Mouse (Mus musculus): ENCODE measurements around the gene Gdpd4. TPM values are rescaled to one million over a fixed set of nuclear protein-coding genes. Genes with fewer than 3 reads are reported as not detected.
A peak's percentile ranks its signal among the peaks of the same experiment; 100 is the strongest.

Gdpd4 gene
- polyA plus RNA-seq, 1 experiment from 2014 or later = not detected

DNA sequence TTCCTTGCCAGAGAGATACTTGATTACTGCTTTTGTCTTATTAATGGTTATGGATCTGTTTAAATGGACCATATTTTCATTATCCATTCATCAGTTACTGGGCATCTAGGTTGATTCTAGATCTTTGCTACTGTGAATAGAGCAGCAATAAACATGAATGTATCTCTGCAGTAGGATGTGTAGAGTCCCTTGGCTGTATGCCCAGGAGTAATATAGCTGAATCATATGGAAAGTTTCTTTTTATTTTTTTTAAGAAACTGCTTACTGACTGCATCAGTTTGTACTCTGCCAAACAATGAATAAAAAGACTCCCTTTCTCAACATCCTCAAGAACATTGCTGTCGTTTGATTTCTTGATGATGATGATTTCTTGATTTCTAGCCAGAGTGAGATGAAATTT, 6.1 kb downstream of the Gdpd4 start:
- DNase-seq (no peak), ATAC-seq (no peak)
- Histone ChIP-seq H3K27ac (ENCODE audit: low read depth) (no peak overlapping the region), H3K4me1 (ENCODE audit: insufficient read depth) (no peaks in the 10 kb centered on the region), H3K9me3 (ENCODE audit: low read length) (no peaks in the 10 kb centered on the region), H3K4me2 (ENCODE audit: low read depth, low read length) (no peak overlapping the region), H3K36me3 (replicated peaks; ENCODE audit: insufficient read depth, low read length) (no peaks in the 10 kb centered on the region), H3K9ac (replicated peaks) (no peak overlapping the region), H3K4me3 (ENCODE audit: low read depth, low read length) (no peak overlapping the region), H3K27me3 (ENCODE audit: insufficient read depth, low read length) (no peaks in the 10 kb centered on the region)
- no peak for TF ChIP-seq CTCF (IDR thresholded peaks at IDR 0.05; ENCODE audit: low read depth)
- no peak for TF ChIP-seq EP300 (IDR thresholded peaks at IDR 0.05; ENCODE audit: low read depth)
- 71% methylated on average over 1 of the region's 1 CpGs for WGBS (ENCODE audit: insufficient replicate concordance)

GRCm38 (mm10) chr7:97926978-97927377, 7.2 kb downstream of the Gdpd4 start:
- H3K27me3 ChIP-seq (ENCODE audit: insufficient read depth, low read length) = no peaks in the 10 kb centered on the region
- 82% methylated on average over 5 of the region's 5 CpGs for WGBS (ENCODE audit: insufficient replicate concordance)
- no peaks in the 10 kb centered on the region for H3K4me1 ChIP-seq (ENCODE audit: insufficient read depth)
- no peak overlapping the region for H3K4me2 ChIP-seq (ENCODE audit: low read depth, low read length)
- ATAC-seq (no peak), DNase-seq (no peak)
- TF ChIP-seq CTCF (IDR thresholded peaks at IDR 0.05; ENCODE audit: low read depth) (no peak), EP300 (IDR thresholded peaks at IDR 0.05; ENCODE audit: low read depth) (no peak)
- H3K36me3 ChIP-seq (replicated peaks; ENCODE audit: insufficient read depth, low read length) = no peaks in the 10 kb centered on the region
- no peaks in the 10 kb centered on the region for H3K9me3 ChIP-seq (ENCODE audit: low read length)
- H3K4me3 ChIP-seq (ENCODE audit: low read depth, low read length) = no peak overlapping the region
- no peak overlapping the region for H3K9ac ChIP-seq (replicated peaks)
- no peak overlapping the region for H3K27ac ChIP-seq (ENCODE audit: low read depth)

DNA sequence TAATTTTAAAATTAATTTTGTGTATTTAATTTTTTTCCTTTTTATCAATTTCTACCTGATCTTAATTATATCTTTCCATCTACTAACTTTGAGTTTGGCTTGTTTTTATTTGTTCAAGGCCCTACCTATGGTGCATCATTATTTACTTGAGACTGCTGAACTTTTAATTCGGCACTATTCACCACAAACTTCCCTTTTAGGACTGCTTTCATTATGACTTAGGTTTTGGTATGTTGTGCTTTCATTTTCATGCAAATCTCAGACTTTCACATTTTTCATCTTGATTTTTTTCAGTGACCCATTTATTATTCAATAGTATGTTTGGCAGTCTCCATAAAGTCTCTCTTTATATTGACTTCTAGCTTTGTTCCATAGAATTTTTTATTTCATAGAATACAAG, 24.7 kb downstream of the Gdpd4 start:
- no peak for TF ChIP-seq CTCF (IDR thresholded peaks at IDR 0.05; ENCODE audit: low read depth)
- no peak for TF ChIP-seq EP300 (IDR thresholded peaks at IDR 0.05; ENCODE audit: low read depth)
- no peaks in the 10 kb centered on the region for H3K36me3 ChIP-seq (replicated peaks; ENCODE audit: insufficient read depth, low read length)
- no peaks in the 10 kb centered on the region for H3K4me1 ChIP-seq (ENCODE audit: insufficient read depth)
- H3K9me3 ChIP-seq (ENCODE audit: low read length) = no peaks in the 10 kb centered on the region
- ATAC-seq = no peak
- H3K4me3 ChIP-seq (ENCODE audit: low read depth, low read length) = no peak overlapping the region
- WGBS (ENCODE audit: insufficient replicate concordance) = 64% methylated on average over 1 of the region's 1 CpGs
- H3K27me3 ChIP-seq (ENCODE audit: insufficient read depth, low read length) = no peaks in the 10 kb centered on the region
- no peak overlapping the region for H3K4me2 ChIP-seq (ENCODE audit: low read depth, low read length)
- DNase-seq = no peak
- H3K27ac ChIP-seq (ENCODE audit: low read depth) = no peak overlapping the region
- H3K9ac ChIP-seq (replicated peaks) = no peak overlapping the region

DNA sequence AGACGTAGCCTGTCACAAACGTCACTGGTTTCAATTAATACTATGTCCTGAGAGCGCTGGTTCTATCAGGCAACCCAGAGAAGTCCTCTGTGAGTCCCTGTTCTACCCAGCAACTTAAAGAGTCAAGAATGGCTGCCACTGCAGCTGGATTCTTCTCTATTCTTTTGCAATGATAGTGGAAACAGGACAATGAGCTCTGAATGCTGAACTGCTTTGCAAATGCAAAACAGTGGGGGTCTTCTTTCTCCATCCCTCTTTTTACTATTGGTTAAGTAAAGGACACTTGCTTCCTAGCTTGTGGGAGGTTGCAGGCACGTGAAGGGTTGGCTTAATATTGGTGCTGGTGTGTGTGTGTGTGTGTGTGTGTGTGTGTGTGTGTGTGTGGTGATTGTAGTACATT, 52.7 kb downstream of the Gdpd4 start:
- WGBS (ENCODE audit: insufficient replicate concordance) = 43% methylated on average over 4 of the region's 4 CpGs
- ATAC-seq = no peak
- Histone ChIP-seq H3K36me3 (replicated peaks; ENCODE audit: insufficient read depth, low read length) (no peaks in the 10 kb centered on the region), H3K4me3 (ENCODE audit: low read depth, low read length) (no peak overlapping the region), H3K27ac (ENCODE audit: low read depth) (no peak overlapping the region), H3K9me3 (ENCODE audit: low read length) (no peaks in the 10 kb centered on the region), H3K9ac (replicated peaks) (no peak overlapping the region), H3K4me1 (ENCODE audit: insufficient read depth) (no peaks in the 10 kb centered on the region), H3K4me2 (ENCODE audit: low read depth, low read length) (no peak overlapping the region), H3K27me3 (ENCODE audit: insufficient read depth, low read length) (no peaks in the 10 kb centered on the region)
- TF ChIP-seq CTCF (IDR thresholded peaks at IDR 0.05; ENCODE audit: low read depth) = no peak
- no peak for TF ChIP-seq EP300 (IDR thresholded peaks at IDR 0.05; ENCODE audit: low read depth)
- DNase-seq = no peak

DNA sequence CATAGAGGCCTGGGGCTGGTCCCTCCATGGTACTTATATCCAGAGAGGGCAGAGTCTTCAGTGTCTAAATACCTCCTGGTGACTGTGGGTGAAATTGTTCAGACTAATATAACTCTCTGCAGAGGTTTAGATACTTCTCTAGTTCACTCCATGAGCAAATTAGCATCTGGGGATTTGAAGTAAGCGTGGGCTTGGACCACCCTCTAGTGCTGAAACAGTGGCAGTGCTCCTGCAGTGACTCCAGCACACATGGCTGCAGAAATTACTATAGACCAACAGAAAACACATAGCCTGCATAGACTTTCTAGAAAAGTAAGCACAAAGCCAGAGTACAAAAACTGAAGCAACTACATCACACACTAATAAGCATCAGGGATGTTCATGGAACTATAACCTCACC, 57.7 kb downstream of the Gdpd4 start:
- H3K4me3 ChIP-seq (ENCODE audit: low read depth, low read length) = no peak overlapping the region
- WGBS (ENCODE audit: insufficient replicate concordance) = 32% methylated on average over 1 of the region's 1 CpGs
- peak; percentile 42 for DNase-seq
- H3K9me3 ChIP-seq (ENCODE audit: low read length) = no peaks in the 10 kb centered on the region
- H3K9ac ChIP-seq (replicated peaks) = no peak overlapping the region
- H3K36me3 ChIP-seq (replicated peaks; ENCODE audit: insufficient read depth, low read length) = no peaks in the 10 kb centered on the region
- H3K4me2 ChIP-seq (ENCODE audit: low read depth, low read length) = no peak overlapping the region
- H3K27ac ChIP-seq (ENCODE audit: low read depth) = no peak overlapping the region
- no peaks in the 10 kb centered on the region for H3K27me3 ChIP-seq (ENCODE audit: insufficient read depth, low read length)
- no peaks in the 10 kb centered on the region for H3K4me1 ChIP-seq (ENCODE audit: insufficient read depth)
- peak; percentile 54; the same call in 1 of the 2 replicates for ATAC-seq
- TF ChIP-seq CTCF (IDR thresholded peaks at IDR 0.05; ENCODE audit: low read depth) (peak; percentile 80), EP300 (IDR thresholded peaks at IDR 0.05; ENCODE audit: low read depth) (no peak)

DNA sequence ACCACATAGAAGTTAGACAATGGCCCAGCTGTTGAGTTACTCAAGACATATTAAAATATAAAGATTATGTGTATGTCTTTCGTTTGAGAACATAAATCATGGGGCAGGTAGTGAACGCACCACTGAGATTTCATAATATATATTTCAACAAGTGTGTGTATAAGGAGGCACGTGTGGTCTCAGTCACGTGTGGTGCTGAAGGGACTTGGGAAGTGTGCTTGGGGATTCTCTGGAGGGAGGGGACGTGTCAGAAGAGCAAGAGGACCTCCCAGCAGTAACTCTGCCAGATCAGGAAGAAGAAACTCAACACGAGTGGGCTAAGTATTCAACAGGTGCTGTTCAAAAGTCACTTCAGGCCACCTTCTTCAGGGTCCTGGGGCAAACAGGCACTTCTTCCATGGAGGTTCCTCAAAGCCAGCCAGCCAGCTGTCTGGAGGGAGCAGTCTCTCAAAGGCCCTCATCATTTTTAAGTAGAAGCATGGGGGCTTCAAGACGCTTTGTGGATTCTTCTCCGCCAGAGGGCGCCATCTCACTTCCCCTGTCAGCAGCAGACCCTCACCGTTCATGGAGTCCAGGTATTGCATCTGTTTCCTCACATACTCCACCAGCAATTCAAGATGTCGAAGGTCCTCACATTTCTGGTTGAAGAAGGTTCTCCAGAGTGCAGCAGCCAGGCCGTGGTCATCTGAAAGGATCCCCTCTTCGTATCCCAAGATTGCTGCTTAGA, 64.5 kb downstream of the Gdpd4 start:
- Histone ChIP-seq H3K4me3 (ENCODE audit: low read depth, low read length) (no peak overlapping the region), H3K4me1 (ENCODE audit: insufficient read depth) (no peaks in the 10 kb centered on the region), H3K9ac (replicated peaks) (no peak overlapping the region), H3K9me3 (ENCODE audit: low read length) (peaks cover 2% of the 10 kb centered on the region; the same call in 1 of the 2 replicates), H3K27me3 (ENCODE audit: insufficient read depth, low read length) (no peaks in the 10 kb centered on the region), H3K4me2 (ENCODE audit: low read depth, low read length) (no peak overlapping the region), H3K36me3 (replicated peaks; ENCODE audit: insufficient read depth, low read length) (no peaks in the 10 kb centered on the region), H3K27ac (ENCODE audit: low read depth) (no peak overlapping the region)
- TF ChIP-seq CTCF (IDR thresholded peaks at IDR 0.05; ENCODE audit: low read depth) (peak; percentile 72), EP300 (IDR thresholded peaks at IDR 0.05; ENCODE audit: low read depth) (no peak)
- DNase-seq = peak; percentile 61
- WGBS (ENCODE audit: insufficient replicate concordance) = 41% methylated on average over 13 of the region's 13 CpGs
- no peak for ATAC-seq
